Mouse (Mus musculus): ENCODE data around the gene Pald1.

DNA sequence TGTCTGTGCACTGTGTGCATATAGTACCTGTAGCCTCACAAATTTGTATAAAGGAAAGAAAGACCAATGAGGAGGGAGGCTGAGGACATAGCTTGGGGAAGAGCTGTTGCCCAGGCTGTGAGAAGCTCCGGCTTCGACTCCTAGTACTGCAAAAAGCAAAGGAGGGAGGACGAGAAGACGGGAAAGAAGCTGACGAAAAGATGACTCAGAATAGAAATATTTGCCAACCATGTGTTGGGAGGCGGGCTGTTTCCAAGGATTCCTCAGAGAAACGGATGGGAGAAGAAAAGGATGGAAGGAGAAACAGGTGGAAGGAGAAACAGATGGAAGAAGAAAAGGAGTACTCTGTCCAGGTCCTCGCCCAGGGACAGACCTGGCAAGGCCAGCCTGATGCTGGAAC is 89.1 kb downstream of the Pald1 start:
- TF ChIP-seq CTCF (IDR thresholded peaks at IDR 0.05; ENCODE audit: low read depth) (no peak), EP300 (optimal IDR thresholded peaks at IDR 0.05) (no peak)

All from stomach, postnatal 0 days (tissue).